Mouse (Mus musculus): ENCODE results near the gene Lyve1.

- TF ChIP-seq CTCF (IDR thresholded peaks at IDR 0.05; ENCODE audit: borderline replicate concordance, extremely low read depth, insufficient read depth, insufficient read length), result no peak
- TF ChIP-seq POLR2A (IDR thresholded peaks at IDR 0.05; ENCODE audit: borderline replicate concordance, extremely low read depth, insufficient read depth, insufficient read length, poor library complexity, severe bottlenecking), result no peak
Measured at GRCm38 (mm10) chr7:110903226-110903625, 40.2 kb upstream of the Lyve1 start.

All from brain, embryonic 14.5 days (tissue).